Mouse (Mus musculus): ENCODE data around the gene Frzb. TPM values are rescaled to one million over a fixed set of nuclear protein-coding genes. Genes with fewer than 3 reads are reported as not detected.
A peak's percentile ranks its signal among the peaks of the same experiment; 100 is the strongest.

Gene Frzb
- polyA plus RNA-seq, 2 experiments = 10.8 to 13.9 TPM

GRCm38 (mm10) chr2:80409893-80410574, 37.4 kb downstream of the Frzb start:
- H3K27me3 ChIP-seq (ENCODE audit: control insufficient read depth, insufficient read depth, low read length) = no peaks in the 10 kb centered on the region
- no peak overlapping the region for H3K9ac ChIP-seq (ENCODE audit: low read depth, low read length, severe bottlenecking)
- DNase-seq (ENCODE audit: low spot score) (peak; percentile 66), ATAC-seq (ENCODE audit: low FRiP score, low read depth) (peak; percentile 78)
- H3K4me3 ChIP-seq (replicated peaks; ENCODE audit: low read length) = no peak overlapping the region
- no peak overlapping the region; the same call in 1 of the 2 replicates for H3K27ac ChIP-seq (replicated peaks; ENCODE audit: low read depth, low read length)
- H3K4me1 ChIP-seq (ENCODE audit: control insufficient read depth, insufficient read depth, low read length) = peaks cover 20% of the 10 kb centered on the region
- no peaks in the 10 kb centered on the region for H3K9me3 ChIP-seq (ENCODE audit: control insufficient read depth, low read length)
- no peak for TF ChIP-seq POLR2A (IDR thresholded peaks at IDR 0.05; ENCODE audit: borderline replicate concordance, extremely low read depth, insufficient read depth, insufficient read length)
- no peaks in the 10 kb centered on the region for H3K36me3 ChIP-seq (ENCODE audit: control insufficient read depth, insufficient read depth, low read length)
- no peak overlapping the region; the same call in 1 of the 2 replicates for H3K4me2 ChIP-seq (replicated peaks; ENCODE audit: low read depth, low read length, severe bottlenecking)
- WGBS = 17% methylated on average over 12 of the region's 12 CpGs

- Histone ChIP-seq H3K9ac (ENCODE audit: low read depth, low read length, severe bottlenecking) (no peak overlapping the region), H3K4me3 (replicated peaks; ENCODE audit: low read length) (no peak overlapping the region), H3K27me3 (ENCODE audit: control insufficient read depth, insufficient read depth, low read length) (peaks cover 7% of the 10 kb centered on the region; the same call in 1 of the 2 replicates), H3K9me3 (ENCODE audit: control insufficient read depth, low read length) (no peaks in the 10 kb centered on the region), H3K4me2 (replicated peaks; ENCODE audit: low read depth, low read length, severe bottlenecking) (peak overlapping the region; percentile 14), H3K36me3 (ENCODE audit: control insufficient read depth, insufficient read depth, low read length) (no peaks in the 10 kb centered on the region), H3K4me1 (ENCODE audit: control insufficient read depth, insufficient read depth, low read length) (peaks cover 18% of the 10 kb centered on the region), H3K27ac (replicated peaks; ENCODE audit: low read depth, low read length) (no peak overlapping the region)
- DNase-seq (ENCODE audit: low spot score) = peak; percentile 26
- no peak for TF ChIP-seq POLR2A (IDR thresholded peaks at IDR 0.05; ENCODE audit: borderline replicate concordance, extremely low read depth, insufficient read depth, insufficient read length)
- WGBS = 6% methylated on average over 5 of the region's 5 CpGs
- 0 out of 2 replicates have a peak, but pooled peaks have one; percentile 26 for ATAC-seq (ENCODE audit: low FRiP score, low read depth)
These were observed 42.7 kb downstream of the Frzb start for GRCm38 (mm10) chr2:80404770-80405169.

- 18% methylated on average over 3 of the region's 3 CpGs for WGBS
- Histone ChIP-seq H3K27ac (replicated peaks; ENCODE audit: low read depth, low read length) (no peak overlapping the region), H3K4me2 (replicated peaks; ENCODE audit: low read depth, low read length, severe bottlenecking) (no peak overlapping the region), H3K9ac (ENCODE audit: low read depth, low read length, severe bottlenecking) (no peak overlapping the region), H3K9me3 (ENCODE audit: control insufficient read depth, low read length) (no peaks in the 10 kb centered on the region), H3K4me1 (ENCODE audit: control insufficient read depth, insufficient read depth, low read length) (peaks cover 9% of the 10 kb centered on the region), H3K36me3 (ENCODE audit: control insufficient read depth, insufficient read depth, low read length) (no peaks in the 10 kb centered on the region), H3K27me3 (ENCODE audit: control insufficient read depth, insufficient read depth, low read length) (peaks cover 21% of the 10 kb centered on the region; the same call in 1 of the 2 replicates), H3K4me3 (replicated peaks; ENCODE audit: low read length) (no peak overlapping the region)
- no peak for TF ChIP-seq POLR2A (IDR thresholded peaks at IDR 0.05; ENCODE audit: borderline replicate concordance, extremely low read depth, insufficient read depth, insufficient read length)
- no peak for DNase-seq (ENCODE audit: low spot score)
- no peak for ATAC-seq (ENCODE audit: low FRiP score, low read depth)
These were observed 48.8 kb downstream of the Frzb start for GRCm38 (mm10) chr2:80398595-80399099.

- ATAC-seq (ENCODE audit: low FRiP score, low read depth) = no peak
These were observed 50.6 kb downstream of the Frzb start for GRCm38 (mm10) chr2:80396864-80397263.

GRCm38 (mm10) chr2:80396057-80396456, 51.4 kb downstream of the Frzb start:
- WGBS = 14% methylated on average over 7 of the region's 7 CpGs
- H3K4me1 ChIP-seq (ENCODE audit: control insufficient read depth, insufficient read depth, low read length) = peaks cover 9% of the 10 kb centered on the region

More at GRCm38 (mm10) chr2:80396864-80397263, 50.6 kb downstream of the Frzb start:
- no peak overlapping the region for H3K9ac ChIP-seq (ENCODE audit: low read depth, low read length, severe bottlenecking)
- no peak overlapping the region for H3K27ac ChIP-seq (replicated peaks; ENCODE audit: low read depth, low read length)
- H3K27me3 ChIP-seq (ENCODE audit: control insufficient read depth, insufficient read depth, low read length) = peaks cover 21% of the 10 kb centered on the region; the same call in 1 of the 2 replicates
- no peak overlapping the region for H3K4me3 ChIP-seq (replicated peaks; ENCODE audit: low read length)
- no peaks in the 10 kb centered on the region for H3K36me3 ChIP-seq (ENCODE audit: control insufficient read depth, insufficient read depth, low read length)
- TF ChIP-seq POLR2A (IDR thresholded peaks at IDR 0.05; ENCODE audit: borderline replicate concordance, extremely low read depth, insufficient read depth, insufficient read length) = no peak
- 15% methylated on average over 3 of the region's 3 CpGs for WGBS
- no peak for DNase-seq (ENCODE audit: low spot score)
- no peaks in the 10 kb centered on the region for H3K9me3 ChIP-seq (ENCODE audit: control insufficient read depth, low read length)
- no peak overlapping the region for H3K4me2 ChIP-seq (replicated peaks; ENCODE audit: low read depth, low read length, severe bottlenecking)
- peaks cover 9% of the 10 kb centered on the region for H3K4me1 ChIP-seq (ENCODE audit: control insufficient read depth, insufficient read depth, low read length)

More at GRCm38 (mm10) chr2:80396057-80396456, 51.4 kb downstream of the Frzb start:
- Histone ChIP-seq H3K4me3 (replicated peaks; ENCODE audit: low read length) (no peak overlapping the region), H3K9ac (ENCODE audit: low read depth, low read length, severe bottlenecking) (no peak overlapping the region), H3K27ac (replicated peaks; ENCODE audit: low read depth, low read length) (no peak overlapping the region), H3K36me3 (ENCODE audit: control insufficient read depth, insufficient read depth, low read length) (no peaks in the 10 kb centered on the region), H3K27me3 (ENCODE audit: control insufficient read depth, insufficient read depth, low read length) (peaks cover 16% of the 10 kb centered on the region; the same call in 1 of the 2 replicates), H3K9me3 (ENCODE audit: control insufficient read depth, low read length) (no peaks in the 10 kb centered on the region), H3K4me2 (replicated peaks; ENCODE audit: low read depth, low read length, severe bottlenecking) (no peak overlapping the region)
- no peak for TF ChIP-seq POLR2A (IDR thresholded peaks at IDR 0.05; ENCODE audit: borderline replicate concordance, extremely low read depth, insufficient read depth, insufficient read length)
- no peak for ATAC-seq (ENCODE audit: low FRiP score, low read depth)
- no peak for DNase-seq (ENCODE audit: low spot score)

All from limb, embryonic 14.5 days (tissue).